Mouse (Mus musculus): ENCODE results near the gene Rcl1.

GRCm38 (mm10) chr19:29055469-29055868, 45.7 kb upstream of the Rcl1 start:
- TF ChIP-seq CTCF (IDR thresholded peaks at IDR 0.05) (no peak), EP300 (IDR thresholded peaks at IDR 0.05) (no peak)
